Mouse (Mus musculus): ENCODE results near the gene Elmo3.

GRCm38 (mm10) chr8:105326141-105326672, 20.8 kb downstream of the Elmo3 start, which contains the start of the genes Lrrc29 and Tmem208:
- TF ChIP-seq CTCF (conservative IDR thresholded peaks at IDR 0.05; ENCODE audit: insufficient read depth, insufficient read length, low read depth, low read length): peak; percentile 43
- peak; percentile 77 for TF ChIP-seq POLR2A (IDR thresholded peaks at IDR 0.05; ENCODE audit: low read depth, low read length)

Data from kidney, adult 2 months (tissue).